Mouse (Mus musculus): ENCODE measurements around the gene Btf3l4. TPM values are rescaled to one million over a fixed set of nuclear protein-coding genes. Genes with fewer than 3 reads are reported as not detected.

The Btf3l4 gene
- polyA plus RNA-seq, 1 experiment = 16.7 TPM

DNA sequence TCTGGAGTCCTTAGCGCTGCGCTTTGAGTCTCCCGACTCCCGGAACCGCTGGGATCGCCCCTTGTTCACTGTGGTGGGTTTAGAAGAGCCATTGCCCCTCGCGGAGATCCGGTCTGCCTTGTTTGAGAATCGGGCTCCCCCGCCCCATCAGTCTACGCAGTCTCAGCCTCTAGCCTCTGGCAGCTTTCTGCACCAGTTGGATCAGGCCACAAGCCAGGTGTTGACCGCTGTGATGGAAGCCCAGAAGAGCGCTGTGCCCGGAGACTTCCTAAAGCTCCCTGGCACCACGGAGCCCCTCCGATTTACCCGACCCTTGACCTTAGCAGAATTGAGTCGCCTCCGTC is 15.1 kb upstream of the Btf3l4 start, which contains the start of gene A730015C16Rik:
TSS of gene A730015C16Rik (minus strand) at position 115 of the 344 bp plus-strand sequence.
- Histone ChIP-seq H3K27me3 (replicated peaks; ENCODE audit: control insufficient read depth, insufficient read depth, low read length) (no peaks in the 10 kb centered on the region), H3K4me1 (ENCODE audit: control insufficient read depth, insufficient read depth, low read length) (peaks cover 9% of the 10 kb centered on the region), H3K36me3 (ENCODE audit: control insufficient read depth, insufficient read depth, low read length) (no peaks in the 10 kb centered on the region; the same call in 1 of the 2 replicates), H3K4me3 (ENCODE audit: insufficient read depth, low read depth, low read length) (peak within 1 kb of the TSS; percentile 99), H3K27ac (ENCODE audit: insufficient read depth, low read depth, low read length) (peak within 1 kb of the TSS; percentile 87)
- WGBS = 2% methylated on average over 20 of the region's 20 CpGs
- DNase-seq = no peak
- TF ChIP-seq POLR2A (IDR thresholded peaks at IDR 0.05; ENCODE audit: low read depth, low read length) (no peak), CTCF (conservative IDR thresholded peaks at IDR 0.05; ENCODE audit: insufficient read depth, insufficient read length, low read depth, low read length) (no peak)

- DNase-seq = peak; percentile 93
- H3K27ac ChIP-seq (ENCODE audit: insufficient read depth, low read depth, low read length) = peak within 1 kb of the TSS; percentile 87
- H3K36me3 ChIP-seq (ENCODE audit: control insufficient read depth, insufficient read depth, low read length) = no peaks in the 10 kb centered on the region
- peak within 1 kb of the TSS; percentile 99 for H3K4me3 ChIP-seq (ENCODE audit: insufficient read depth, low read depth, low read length)
- TF ChIP-seq CTCF (conservative IDR thresholded peaks at IDR 0.05; ENCODE audit: insufficient read depth, insufficient read length, low read depth, low read length) (no peak), POLR2A (IDR thresholded peaks at IDR 0.05; ENCODE audit: low read depth, low read length) (peak; percentile 47)
- H3K4me1 ChIP-seq (ENCODE audit: control insufficient read depth, insufficient read depth, low read length) = peaks cover 9% of the 10 kb centered on the region
- under 1% methylated on average over 76 of the region's 77 CpGs for WGBS
- no peaks in the 10 kb centered on the region for H3K27me3 ChIP-seq (replicated peaks; ENCODE audit: control insufficient read depth, insufficient read depth, low read length)
Measured at GRCm38 (mm10) chr4:108847715-108848504, 14.5 kb upstream of the Btf3l4 start, which contains the start of gene Kti12. Gene Kti12, plus strand, starts transcription at chr4:108847785.

- H3K36me3 ChIP-seq (ENCODE audit: control insufficient read depth, insufficient read depth, low read length) = no peaks in the 10 kb centered on the region
- peaks cover 9% of the 10 kb centered on the region for H3K4me1 ChIP-seq (ENCODE audit: control insufficient read depth, insufficient read depth, low read length)
- TF ChIP-seq CTCF (conservative IDR thresholded peaks at IDR 0.05; ENCODE audit: insufficient read depth, insufficient read length, low read depth, low read length) (no peak), POLR2A (IDR thresholded peaks at IDR 0.05; ENCODE audit: low read depth, low read length) (no peak)
- no peak for DNase-seq
- WGBS = 51% methylated on average over 5 of the region's 5 CpGs
- H3K4me3 ChIP-seq (ENCODE audit: insufficient read depth, low read depth, low read length) = no peak overlapping the region
- no peak overlapping the region for H3K27ac ChIP-seq (ENCODE audit: insufficient read depth, low read depth, low read length)
- H3K27me3 ChIP-seq (replicated peaks; ENCODE audit: control insufficient read depth, insufficient read depth, low read length) = no peaks in the 10 kb centered on the region
Measured at GRCm38 (mm10) chr4:108845824-108846569, 12.6 kb upstream of the Btf3l4 start.

DNA sequence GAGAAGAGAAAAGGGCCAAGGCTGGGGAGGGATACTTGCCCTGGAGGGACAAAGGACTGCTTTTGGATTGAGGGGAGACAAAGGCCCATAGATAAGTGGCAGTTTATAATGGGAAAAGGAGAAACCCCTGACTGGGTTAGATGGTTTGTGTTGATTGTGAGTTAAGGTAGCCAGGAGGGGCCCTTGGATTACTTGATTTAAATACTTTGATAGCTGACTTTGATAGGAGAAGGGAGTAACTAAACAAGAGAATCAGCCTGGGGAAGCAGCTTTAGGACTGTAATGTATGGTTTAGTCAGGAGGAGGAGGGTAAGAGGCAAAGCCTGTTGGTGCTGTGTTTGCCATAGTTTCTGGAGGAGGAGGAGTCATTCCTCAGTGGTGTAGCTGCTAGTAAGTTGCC is 9.9 kb upstream of the Btf3l4 start:
- Histone ChIP-seq H3K4me3 (ENCODE audit: insufficient read depth, low read depth, low read length) (no peak overlapping the region), H3K4me1 (ENCODE audit: control insufficient read depth, insufficient read depth, low read length) (no peaks in the 10 kb centered on the region), H3K27ac (ENCODE audit: insufficient read depth, low read depth, low read length) (no peak overlapping the region), H3K27me3 (replicated peaks; ENCODE audit: control insufficient read depth, insufficient read depth, low read length) (no peaks in the 10 kb centered on the region), H3K36me3 (ENCODE audit: control insufficient read depth, insufficient read depth, low read length) (no peaks in the 10 kb centered on the region)
- DNase-seq = no peak
- TF ChIP-seq POLR2A (IDR thresholded peaks at IDR 0.05; ENCODE audit: low read depth, low read length) = no peak
- no peak for TF ChIP-seq CTCF (conservative IDR thresholded peaks at IDR 0.05; ENCODE audit: insufficient read depth, insufficient read length, low read depth, low read length)

DNA sequence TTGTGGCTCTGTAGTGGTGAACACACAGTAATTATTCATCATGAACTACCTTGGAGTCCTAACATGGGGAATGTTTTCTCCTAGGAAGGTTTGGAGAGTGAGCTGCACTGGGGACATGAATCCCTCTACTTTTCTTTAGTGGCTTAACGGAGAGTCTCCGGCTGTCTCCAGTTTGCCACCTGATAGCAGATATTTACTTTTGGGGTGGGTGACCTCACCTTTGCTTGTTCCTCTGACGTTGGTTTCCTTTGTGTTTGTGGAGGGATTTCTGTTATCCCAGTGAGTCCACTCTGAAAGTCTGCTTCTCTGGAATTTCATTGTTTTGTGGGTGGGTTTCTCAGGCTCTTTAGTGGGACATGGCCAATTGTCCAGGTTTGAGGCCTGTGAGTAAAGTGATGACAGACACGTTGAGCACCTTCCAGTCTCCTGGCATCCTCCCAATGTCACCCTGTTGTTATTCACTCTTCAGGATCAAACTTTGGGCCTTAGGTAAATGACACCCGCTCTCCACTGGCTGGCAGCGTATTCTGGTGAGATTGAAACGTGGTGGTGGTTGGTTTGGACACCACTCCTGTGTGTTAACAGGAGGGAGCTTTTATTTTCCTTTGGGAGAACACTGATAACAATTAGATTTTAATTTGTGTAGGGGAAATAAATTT is 8.6 kb upstream of the Btf3l4 start:
- no peaks in the 10 kb centered on the region for H3K27me3 ChIP-seq (replicated peaks; ENCODE audit: control insufficient read depth, insufficient read depth, low read length)
- no peaks in the 10 kb centered on the region for H3K4me1 ChIP-seq (ENCODE audit: control insufficient read depth, insufficient read depth, low read length)
- WGBS = 75% methylated on average over 7 of the region's 7 CpGs
- no peak for TF ChIP-seq CTCF (conservative IDR thresholded peaks at IDR 0.05; ENCODE audit: insufficient read depth, insufficient read length, low read depth, low read length)
- no peaks in the 10 kb centered on the region for H3K36me3 ChIP-seq (ENCODE audit: control insufficient read depth, insufficient read depth, low read length)
- H3K27ac ChIP-seq (ENCODE audit: insufficient read depth, low read depth, low read length) = no peak overlapping the region
- no peak overlapping the region for H3K4me3 ChIP-seq (ENCODE audit: insufficient read depth, low read depth, low read length)
- no peak for DNase-seq

DNA sequence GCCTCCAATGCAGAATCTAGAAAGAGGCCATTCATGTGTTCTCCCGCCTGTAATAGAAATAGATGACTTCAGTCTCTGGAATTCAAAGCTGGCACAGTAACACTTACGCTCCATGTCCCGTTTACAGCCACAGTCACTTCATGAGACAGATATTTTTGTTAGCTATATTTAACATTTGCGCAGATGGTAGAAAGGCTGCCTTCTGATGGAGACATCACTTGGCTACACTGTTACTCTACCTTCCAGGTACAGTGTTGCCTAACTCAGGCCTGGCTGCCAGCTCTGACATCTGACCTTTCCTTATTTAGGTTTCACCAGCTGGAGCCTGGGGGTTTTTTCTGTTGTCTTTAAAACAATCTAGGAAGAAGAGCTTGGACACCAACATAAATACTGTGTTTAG is 4.6 kb upstream of the Btf3l4 start:
- TF ChIP-seq POLR2A (IDR thresholded peaks at IDR 0.05; ENCODE audit: low read depth, low read length) (no peak), CTCF (conservative IDR thresholded peaks at IDR 0.05; ENCODE audit: insufficient read depth, insufficient read length, low read depth, low read length) (no peak)
- WGBS = 64% methylated on average over 4 of the region's 4 CpGs
- DNase-seq = no peak

DNA sequence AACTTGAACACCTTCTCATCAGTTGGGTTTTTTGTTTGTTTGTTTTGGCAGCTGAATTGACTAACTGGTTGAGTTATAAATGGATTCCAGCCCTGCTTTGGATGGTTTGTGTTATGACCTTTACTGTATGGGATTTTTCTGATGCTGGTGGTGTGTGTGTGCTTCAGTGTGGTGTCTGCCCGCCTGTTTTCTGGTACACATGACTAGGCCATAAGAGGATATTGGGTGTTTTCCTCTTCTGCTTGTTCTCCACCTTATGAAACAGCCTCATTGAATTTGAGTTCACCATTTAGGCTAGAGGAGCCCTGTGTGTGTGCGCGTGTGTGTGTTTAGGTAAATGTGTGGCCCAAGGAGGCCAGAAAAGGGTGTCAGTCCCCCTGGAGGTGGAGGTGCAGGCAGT is 2.1 kb upstream of the Btf3l4 start:
- Histone ChIP-seq H3K4me3 (ENCODE audit: insufficient read depth, low read depth, low read length) (no peak overlapping the region), H3K36me3 (ENCODE audit: control insufficient read depth, insufficient read depth, low read length) (no peaks in the 10 kb centered on the region), H3K4me1 (ENCODE audit: control insufficient read depth, insufficient read depth, low read length) (peaks cover 7% of the 10 kb centered on the region; the same call in 1 of the 2 replicates), H3K27ac (ENCODE audit: insufficient read depth, low read depth, low read length) (no peak overlapping the region), H3K27me3 (replicated peaks; ENCODE audit: control insufficient read depth, insufficient read depth, low read length) (no peaks in the 10 kb centered on the region)
- 44% methylated on average over 3 of the region's 3 CpGs for WGBS
- peak; percentile 21 for DNase-seq
- TF ChIP-seq POLR2A (IDR thresholded peaks at IDR 0.05; ENCODE audit: low read depth, low read length) (no peak), CTCF (conservative IDR thresholded peaks at IDR 0.05; ENCODE audit: insufficient read depth, insufficient read length, low read depth, low read length) (no peak)

More for the DNA sequence above, 4.6 kb upstream of the Btf3l4 start:
- no peaks in the 10 kb centered on the region for H3K27me3 ChIP-seq (replicated peaks; ENCODE audit: control insufficient read depth, insufficient read depth, low read length)
- H3K27ac ChIP-seq (ENCODE audit: insufficient read depth, low read depth, low read length) = no peak overlapping the region
- H3K36me3 ChIP-seq (ENCODE audit: control insufficient read depth, insufficient read depth, low read length) = no peaks in the 10 kb centered on the region
- no peak overlapping the region for H3K4me3 ChIP-seq (ENCODE audit: insufficient read depth, low read depth, low read length)
- 0 out of 2 replicates have a peak, but pooled peaks cover 3% of the 10 kb centered on the region for H3K4me1 ChIP-seq (ENCODE audit: control insufficient read depth, insufficient read depth, low read length)

Data from kidney, adult 2 months (tissue).